Mouse (Mus musculus): ENCODE results near the gene Chrna9. TPM values are rescaled to one million over a fixed set of nuclear protein-coding genes. Genes with fewer than 3 reads are reported as not detected.

Gene Chrna9
- polyA plus RNA-seq, 1 experiment from 2014 or later, result 0.40 TPM

DNA sequence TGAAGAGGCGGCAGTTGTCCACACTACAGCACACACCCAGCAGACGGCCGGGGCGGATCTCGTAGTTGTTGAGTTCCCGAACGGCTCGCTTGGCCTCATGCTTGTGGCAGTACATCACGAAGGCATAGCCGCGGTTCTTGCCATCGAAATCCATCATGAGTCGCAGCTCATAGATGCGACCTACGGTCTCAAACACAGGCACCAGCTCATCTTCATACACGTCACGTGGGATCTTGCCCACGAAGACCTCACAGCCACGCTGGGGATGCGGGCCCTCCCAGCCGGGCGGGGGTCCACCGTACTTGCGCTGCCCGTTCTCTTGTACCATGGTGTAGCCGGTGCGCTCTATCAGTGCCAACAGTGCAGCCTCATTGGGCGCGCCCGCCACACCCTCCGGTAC, 92.1 kb downstream of the Chrna9 start:
- WGBS, result 96% methylated on average over 31 of the region's 31 CpGs
- H3K36me3 ChIP-seq, result peaks cover 6% of the 10 kb centered on the region; the same call in 1 of the 2 replicates
- ATAC-seq (ENCODE audit: insufficient number of reproducible peaks, insufficient read depth, low FRiP score, low TSS enrichment, low read depth), result no peak
- H3K27me3 ChIP-seq, result no peaks in the 10 kb centered on the region
- no peak overlapping the region for H3K4me2 ChIP-seq
- no peak overlapping the region for H3K27ac ChIP-seq
- peaks cover 17% of the 10 kb centered on the region for H3K9me3 ChIP-seq
- no peak overlapping the region for H3K4me3 ChIP-seq (replicated peaks)
- no peaks in the 10 kb centered on the region for H3K4me1 ChIP-seq (replicated peaks)
- H3K9ac ChIP-seq (replicated peaks), result no peak overlapping the region

Small RNA genes within 50 kb of the gene (microRNA-seq; reads per million reads assigned to microRNA genes)
- gene Gm25952, result not detected

Other genes with a start within 250 kb of the Chrna9 start
- 110 and 120 TPM in 2 replicates for gene Pds5a, start 236.6 kb upstream of the Chrna9 start, polyA plus RNA-seq (2016; fragmentation: Nextera tagmentation; extraction: Ambion mirVana)
- 45.5 and 46.1 TPM in 2 replicates for gene N4bp2, start 171.4 kb upstream of the Chrna9 start, polyA plus RNA-seq (2016; fragmentation: Nextera tagmentation; extraction: Ambion mirVana)
- 0.46 and 0.59 TPM in 2 replicates for gene Rhoh, start 73.7 kb upstream of the Chrna9 start, polyA plus RNA-seq (2016; fragmentation: Nextera tagmentation; extraction: Ambion mirVana)
- 0.28 TPM in 1 of 2 replicates, not detected in the other for gene 9130230L23Rik, start 69.4 kb downstream of the Chrna9 start, polyA plus RNA-seq (2016; fragmentation: Nextera tagmentation; extraction: Ambion mirVana)
- 1.2 and 2.4 TPM in 2 replicates for gene Rbm47, start 238.2 kb downstream of the Chrna9 start, polyA plus RNA-seq (2016; fragmentation: Nextera tagmentation; extraction: Ambion mirVana)